Comparison of ENCODE assay signal across 40 mouse cellular contexts in genomic region chr11:98623981-98624380, GRCm38 (mm10). TPM values are rescaled to one million over a fixed set of nuclear protein-coding genes. Genes with fewer than 3 reads are reported as not detected.
"Had no signal": no experiment of that assay in that cellular context is flagged by ENCODE, and none has a peak within 500 bp of the region (broad histone marks: within the 10 kb centered on the region; RNA-seq: fewer than 3 reads in every experiment).

No protein-coding gene starts in this region.

RNA-seq across cellular contexts. Expression of gene Gm12355, which starts 1.5 kb away (rescaled TPM):
- total RNA-seq: midbrain, postnatal 0 days; monocyte, adult 5-6 weeks had no signal
- polyA plus RNA-seq: lung, adult 2 months; macrophage had no signal

RNA-seq across cellular contexts. Expression of gene Gsdma3, which starts 2.2 kb away (rescaled TPM):
- total RNA-seq: left cerebral cortex, postnatal 25 days; left cerebral cortex, postnatal 36 days; left cerebral cortex, postnatal 4 days; megakaryocyte progenitor cell, adult 5-6 weeks; megakaryocyte, adult 5-6 weeks; megakaryocyte-erythroid progenitor cell, adult 5-6 weeks; midbrain, postnatal 0 days; monocyte, adult 5-6 weeks had no signal
- polyA plus RNA-seq: limb, embryonic 10.5 days; limb, embryonic 11.5 days; limb, embryonic 12.5 days; limb, embryonic 13.5 days; limb, embryonic 14.5 days; limb, embryonic 15.5 days; liver, embryonic 11.5 days; liver, embryonic 12.5 days; liver, embryonic 13.5 days; liver, embryonic 14.5 days; liver, embryonic 15.5 days; liver, embryonic 16.5 days; liver, postnatal 0 days; lung, adult 2 months; lung, embryonic 14.5 days; lung, embryonic 15.5 days; lung, embryonic 16.5 days; lung, postnatal 0 days; macrophage; midbrain, embryonic 10.5 days; midbrain, embryonic 11.5 days; midbrain, embryonic 12.5 days; midbrain, embryonic 13.5 days; midbrain, embryonic 14.5 days; midbrain, embryonic 15.5 days; midbrain, embryonic 16.5 days; midbrain, postnatal 0 days; myocyte; neural tube, embryonic 11.5 days; neural tube, embryonic 12.5 days; neural tube, embryonic 13.5 days had no signal

RNA-seq across cellular contexts. Expression of gene Gsdma2, which starts 22.6 kb away (rescaled TPM):
- total RNA-seq: left cerebral cortex, postnatal 10 days; left cerebral cortex, postnatal 14 days; left cerebral cortex, postnatal 25 days; left cerebral cortex, postnatal 36 days; left cerebral cortex, postnatal 4 days; megakaryocyte progenitor cell, adult 5-6 weeks; megakaryocyte, adult 5-6 weeks; megakaryocyte-erythroid progenitor cell, adult 5-6 weeks; midbrain, postnatal 0 days; monocyte, adult 5-6 weeks had no signal
- polyA plus RNA-seq: limb, embryonic 10.5 days; limb, embryonic 11.5 days; limb, embryonic 12.5 days; limb, embryonic 13.5 days; limb, embryonic 14.5 days; limb, embryonic 15.5 days; liver, embryonic 11.5 days; liver, embryonic 12.5 days; liver, embryonic 13.5 days; liver, embryonic 14.5 days; liver, embryonic 15.5 days; liver, embryonic 16.5 days; liver, postnatal 0 days; lung, adult 2 months; lung, embryonic 14.5 days; lung, embryonic 15.5 days; lung, embryonic 16.5 days; lung, postnatal 0 days; macrophage; midbrain, embryonic 10.5 days; midbrain, embryonic 11.5 days; midbrain, embryonic 12.5 days; midbrain, embryonic 13.5 days; midbrain, embryonic 14.5 days; midbrain, embryonic 15.5 days; midbrain, embryonic 16.5 days; myocyte; neural tube, embryonic 12.5 days had no signal

RNA-seq across cellular contexts. Expression of gene Lrrc3c, which starts 25.9 kb away (rescaled TPM):
- total RNA-seq: left cerebral cortex, postnatal 10 days; left cerebral cortex, postnatal 14 days; left cerebral cortex, postnatal 25 days; left cerebral cortex, postnatal 36 days; left cerebral cortex, postnatal 4 days; megakaryocyte progenitor cell, adult 5-6 weeks; megakaryocyte, adult 5-6 weeks; megakaryocyte-erythroid progenitor cell, adult 5-6 weeks; midbrain, postnatal 0 days; monocyte, adult 5-6 weeks had no signal
- polyA plus RNA-seq: limb, embryonic 10.5 days; limb, embryonic 11.5 days; limb, embryonic 12.5 days; limb, embryonic 13.5 days; limb, embryonic 14.5 days; limb, embryonic 15.5 days; liver, embryonic 11.5 days; liver, embryonic 12.5 days; liver, embryonic 13.5 days; liver, embryonic 14.5 days; liver, embryonic 15.5 days; liver, embryonic 16.5 days; liver, postnatal 0 days; lung, adult 2 months; lung, embryonic 14.5 days; lung, embryonic 15.5 days; lung, embryonic 16.5 days; lung, postnatal 0 days; macrophage; midbrain, embryonic 10.5 days; midbrain, embryonic 11.5 days; midbrain, embryonic 12.5 days; midbrain, embryonic 13.5 days; midbrain, embryonic 14.5 days; midbrain, embryonic 15.5 days; midbrain, embryonic 16.5 days; midbrain, postnatal 0 days; myocyte; neural tube, embryonic 11.5 days; neural tube, embryonic 12.5 days; neural tube, embryonic 13.5 days had no signal
